Mouse (Mus musculus) neural tube, embryonic 14.5 days (tissue): ENCODE data around the gene Crnkl1. TPM values are rescaled to one million over a fixed set of nuclear protein-coding genes. Genes with fewer than 3 reads are reported as not detected.

Experiments used
- ATAC-seq: fragments of 200-750 bp; cut with Nextera tagmentation; 2 replicates; pipeline ENCODE4 v1.8.0; 2017; ENCODE audit warnings: low read depth, mild to moderate bottlenecking, moderate TSS enrichment, moderate library complexity
- H3K27ac ChIP-seq: fragments of 300-500 bp; sonication (generic); 2 replicates; pipeline ENCODE4 v1.5.1; 2014; ENCODE audit warnings: low read depth, mild to moderate bottlenecking, control low read depth, low read length, moderate library complexity, mixed read lengths
- H3K27me3 ChIP-seq: fragments of 300-500 bp; sonication (generic); 2 replicates; pipeline ENCODE4 v1.6.1; 2014; ENCODE audit warnings: low read length; ENCODE audit not compliant: control insufficient read depth, insufficient read depth
- H3K36me3 ChIP-seq: fragments of 300-500 bp; sonication (generic); 2 replicates; pipeline ENCODE4 v1.6.1; 2014; ENCODE audit warnings: low read length, mixed read lengths; ENCODE audit not compliant: control insufficient read depth, insufficient read depth
- H3K4me1 ChIP-seq: fragments of 300-500 bp; sonication (generic); 2 replicates; pipeline ENCODE4 v1.6.1; 2014; ENCODE audit warnings: low read length; ENCODE audit not compliant: control insufficient read depth, insufficient read depth
- H3K4me2 ChIP-seq: fragments of 300-500 bp; sonication (generic); 2 replicates; pipeline ENCODE4 v1.6.1; 2014; ENCODE audit warnings: mild to moderate bottlenecking, low read depth, low read length, control low read depth
- H3K4me3 ChIP-seq: fragments of 300-500 bp; sonication (generic); 2 replicates; pipeline ENCODE4 v1.5.1; 2014; ENCODE audit warnings: low read depth, low read length, control low read depth, mixed read lengths
- H3K9ac ChIP-seq: fragments of 300-500 bp; sonication (generic); replicated peaks from 2 replicates; pipeline ENCODE4 v1.6.1; 2014; ENCODE audit warnings: low read depth, mild to moderate bottlenecking, control low read depth, low read length, mixed read lengths
- H3K9me3 ChIP-seq: fragments of 300-500 bp; sonication (generic); 2 replicates; pipeline ENCODE4 v1.6.1; 2016; ENCODE audit warnings: low read length; ENCODE audit not compliant: control insufficient read depth
- WGBS: fragments of 180-500 bp; shearing (Covaris S2); extraction: QIAGEN DNeasy Blood & Tissue Kit; methylation state at CpG from one replicate; pipeline ENCODE4 v1.1.7; 2014; 5-methylcytosine and 5-hydroxymethylcytosine counted together
- microRNA-seq: library from miRNA; unstranded; fragments of <30 nt; microRNA quantifications from one replicate; pipeline ENCODE4, GENCODE M21; 2016
- polyA plus RNA-seq: library from polyadenylated mRNA; unstranded; fragments of >200 nt; fragmentation: Nextera tagmentation; extraction: Ambion mirVana; gene quantifications from 2 replicates; pipeline ENCODE4 v1.2.1, GENCODE M21; 2014

Crnkl1 gene
- polyA plus RNA-seq, 1 experiment from 2014 or later: 26.1 TPM

DNA sequence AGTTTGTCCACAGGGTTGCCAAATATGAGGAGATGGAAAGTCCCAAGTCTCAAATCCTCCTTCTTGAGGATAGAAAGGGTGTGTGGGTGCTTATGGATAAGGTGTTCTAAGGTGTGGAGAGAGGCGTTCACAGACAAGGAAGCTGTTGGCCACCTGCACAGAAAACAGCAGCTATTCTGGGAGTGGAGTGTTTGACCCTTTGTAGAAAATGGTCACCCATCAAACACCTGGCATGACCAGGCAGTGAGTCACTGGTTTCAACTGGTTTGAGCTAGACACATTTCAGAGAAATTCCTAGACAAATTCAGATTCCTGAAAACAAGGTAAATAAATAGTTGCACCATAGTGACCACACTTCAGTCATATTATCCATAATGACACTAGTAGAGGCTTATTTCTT is 62.7 kb downstream of the Crnkl1 start:
- no peak overlapping the region for H3K9ac ChIP-seq
- no peak overlapping the region for H3K4me2 ChIP-seq
- H3K4me1 ChIP-seq: no peaks in the 10 kb centered on the region
- H3K36me3 ChIP-seq: no peaks in the 10 kb centered on the region; the same call in 1 of the 2 replicates
- no peaks in the 10 kb centered on the region for H3K27me3 ChIP-seq
- WGBS: 94% methylated on average over 1 of the region's 1 CpGs
- H3K27ac ChIP-seq: no peak overlapping the region
- no peak overlapping the region for H3K4me3 ChIP-seq
- no peaks in the 10 kb centered on the region for H3K9me3 ChIP-seq
- no peak for ATAC-seq

DNA sequence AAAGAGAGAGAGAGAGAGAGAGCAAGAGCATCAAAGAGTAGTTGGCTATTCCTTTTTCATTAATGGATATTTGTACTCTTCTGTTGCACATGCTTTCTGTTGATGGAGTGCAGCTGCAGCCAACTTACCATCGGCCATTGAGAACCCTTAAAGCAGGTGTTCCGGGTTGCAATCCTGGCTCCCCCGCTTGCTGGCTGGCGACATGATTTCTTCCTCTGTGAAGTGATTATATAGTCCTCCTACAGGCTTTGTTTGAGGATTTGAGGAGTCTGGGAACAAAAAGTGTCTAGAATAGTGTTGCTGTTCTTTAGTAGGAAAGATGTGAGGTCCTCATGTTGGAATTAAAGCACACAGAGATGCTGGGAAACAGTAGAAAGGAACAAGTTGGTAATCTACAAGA is 63.5 kb downstream of the Crnkl1 start:
- Histone ChIP-seq H3K9ac (no peak overlapping the region), H3K4me1 (no peaks in the 10 kb centered on the region), H3K4me3 (no peak overlapping the region), H3K27me3 (no peaks in the 10 kb centered on the region), H3K36me3 (no peaks in the 10 kb centered on the region; the same call in 1 of the 2 replicates), H3K4me2 (no peak overlapping the region), H3K9me3 (no peaks in the 10 kb centered on the region), H3K27ac (no peak overlapping the region)
- ATAC-seq: no peak
- WGBS: 86% methylated on average over 4 of the region's 4 CpGs

Small RNAs within 50 kb of the gene (microRNA-seq; reads per million reads assigned to microRNA genes)
- gene Gm25026: not detected

Other genes with a start within 250 kb of the Crnkl1 start
- gene Naa20, start 32.9 kb downstream of the Crnkl1 start, polyA plus RNA-seq: 145 and 151 TPM in 2 replicates
- 2.6 and 4.9 TPM in 2 replicates for gene Cfap61, start 230 bp downstream of the Crnkl1 start, polyA plus RNA-seq